Comparison of ENCODE assay signal across 13 mouse cellular contexts in genomic region chr7:90058636-90059035, GRCm38 (mm10).
A peak's percentile ranks its signal among the peaks of the same experiment; 100 is the strongest.
DNase-seq lines count a peak whose midpoint lies in the region; ATAC-seq lines count a peak whose summit lies in the region.
"Had no signal": no experiment of that assay in that cellular context is flagged by ENCODE, and none has a peak within 500 bp of the region (broad histone marks: within the 10 kb centered on the region; RNA-seq: fewer than 3 reads in every experiment).

No protein-coding gene starts in this region.

- WGBS in liver, embryonic 13.5 days (ENCODE audit: insufficient replicate concordance) = 93% methylated on average over 4 of the region's 4 CpGs

- peaks cover 99% of the 10 kb centered on the region for H3K4me1 ChIP-seq in liver, embryonic 13.5 days (replicated peaks)
- H3K4me1 ChIP-seq: forebrain, embryonic 13.5 days had no signal

- no peak overlapping the region for H3K4me3 ChIP-seq in liver, embryonic 13.5 days (replicated peaks)
- H3K4me3 ChIP-seq: forebrain, embryonic 13.5 days; hindbrain, embryonic 13.5 days; neural tube, embryonic 13.5 days had no signal

- no peaks in the 10 kb centered on the region for H3K36me3 ChIP-seq in liver, embryonic 13.5 days
- H3K36me3 ChIP-seq: hindbrain, embryonic 13.5 days; neural tube, embryonic 13.5 days had no signal

- no peak for ATAC-seq in liver, embryonic 13.5 days (ENCODE audit: low read depth)
- ATAC-seq: forebrain, embryonic 13.5 days; intestine, embryonic 16.5 days had no signal

- no peak overlapping the region for H3K4me2 ChIP-seq in liver, embryonic 13.5 days
- H3K4me2 ChIP-seq: forebrain, embryonic 13.5 days; hindbrain, embryonic 13.5 days; neural tube, embryonic 13.5 days had no signal

- DNase-seq in adrenal gland, postnatal 10 days = peak; percentile 67
- DNase-seq in adrenal gland, postnatal 4 days (ENCODE audit: low spot score in 2 of 2) = no peak
- DNase-seq in adipocyte (ENCODE audit: low spot score) = peak; percentile 45
- peak; percentile 80 for DNase-seq in kidney, adult 9 months
- no peak for DNase-seq in liver, embryonic 13.5 days
- DNase-seq in frontal cortex, postnatal 10 days (ENCODE audit: low spot score in 2 of 2) = no peak
- DNase-seq in gastrocnemius, adult 18-20 months (ENCODE audit: low spot score) = no peak
- no peak for DNase-seq in embryo, embryonic 11 days
- DNase-seq: cerebellum, adult 9-10 months had no signal

- peak overlapping the region; percentile 99 for H3K27ac ChIP-seq in liver, embryonic 13.5 days
- H3K27ac ChIP-seq: forebrain, embryonic 13.5 days; hindbrain, embryonic 13.5 days; neural tube, embryonic 13.5 days had no signal

- H3K9ac ChIP-seq in liver, embryonic 13.5 days = 0 out of 2 replicates have a peak overlapping the region, but pooled peaks have one; percentile 15
- H3K9ac ChIP-seq: forebrain, embryonic 13.5 days; hindbrain, embryonic 13.5 days; neural tube, embryonic 13.5 days had no signal

- H3K9me3 ChIP-seq in liver, embryonic 13.5 days (replicated peaks) = no peaks in the 10 kb centered on the region
- H3K9me3 ChIP-seq: forebrain, embryonic 13.5 days; hindbrain, embryonic 13.5 days; neural tube, embryonic 13.5 days had no signal

- no peaks in the 10 kb centered on the region for H3K27me3 ChIP-seq in liver, embryonic 13.5 days
- H3K27me3 ChIP-seq: forebrain, embryonic 13.5 days; hindbrain, embryonic 13.5 days; neural tube, embryonic 13.5 days had no signal

Comparison
In these comparisons a context has a peak if more than half of its experiments do, and no peak if none do; other contexts are left out.
1. DNase-seq: peak in adrenal gland, postnatal 10 days (single experiment), adipocyte (single experiment) and kidney, adult 9 months (single experiment); none in adrenal gland, postnatal 4 days (0 of 2), liver, embryonic 13.5 days (single experiment), frontal cortex, postnatal 10 days (0 of 2), gastrocnemius, adult 18-20 months (single experiment) and embryo, embryonic 11 days (single experiment).